Comparison of ENCODE assay signal across 21 mouse cellular contexts in the genomic region with DNA sequence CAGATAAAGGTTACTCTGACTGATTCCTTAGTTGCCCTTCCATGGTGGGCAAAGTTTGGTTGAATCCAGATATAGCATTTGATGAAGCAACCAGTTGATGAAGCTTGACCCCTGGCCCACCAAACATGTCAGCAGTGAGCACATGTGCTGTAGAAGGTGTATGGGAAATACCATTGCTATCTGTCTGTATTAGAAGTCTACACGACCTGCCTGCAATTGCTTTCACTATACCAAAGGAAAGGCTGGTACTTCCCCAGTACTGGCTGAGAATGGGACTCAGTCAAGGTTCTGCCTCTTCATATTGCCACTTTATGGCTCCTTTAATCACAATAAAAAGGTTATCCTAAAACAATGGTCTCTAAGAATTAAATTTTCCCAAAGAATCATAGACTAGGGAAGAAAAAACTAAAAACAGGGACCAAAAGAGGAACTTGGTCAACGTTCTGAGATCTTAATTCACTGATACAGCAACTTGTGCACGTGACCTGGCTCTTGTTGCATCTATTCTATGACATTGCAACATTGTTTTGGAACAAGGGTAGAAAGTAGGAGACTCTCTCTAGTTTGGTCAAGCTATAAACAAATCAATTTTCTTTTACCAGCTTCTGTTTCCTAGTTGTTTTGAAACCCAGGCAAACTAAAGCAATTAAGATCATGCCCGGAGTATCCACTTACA.
DNase-seq lines count a peak whose midpoint lies in the region; ATAC-seq and TF ChIP-seq lines count a peak whose summit lies in the region.
"Had no signal": no experiment of that assay in that cellular context is flagged by ENCODE, and none has a peak within 500 bp of the region (broad histone marks: within the 10 kb centered on the region; RNA-seq: fewer than 3 reads in every experiment).

No protein-coding gene starts in this region.

- intact Hi-C loops in heart, postnatal 36 days (cut with DNase I): no loop called here

- no peaks in the 10 kb centered on the region; the same call in 1 of the 2 replicates for H3K27me3 ChIP-seq in G1E (ENCODE audit: insufficient read depth, low read length)
- H3K27me3 ChIP-seq in midbrain, embryonic 10.5 days (ENCODE audit: low read depth, poor library complexity, severe bottlenecking): no peaks in the 10 kb centered on the region
- H3K27me3 ChIP-seq: embryonic facial prominence, embryonic 13.5 days; forebrain, embryonic 12.5 days; hindbrain, embryonic 15.5 days had no signal

- peak; percentile 57 for ATAC-seq in G1E (ENCODE audit: extremely low read depth, insufficient number of reproducible peaks, low FRiP score, poor library complexity, severe bottlenecking)
- ATAC-seq: CD4-positive, CD25-positive, alpha-beta regulatory T cell, adult 4 months; forebrain, embryonic 16.5 days had no signal

- H3K4me1 ChIP-seq in G1E (ENCODE audit: insufficient read depth, low read depth, low read length): peaks cover 13% of the 10 kb centered on the region
- peaks cover 8% of the 10 kb centered on the region for H3K4me1 ChIP-seq in bone marrow macrophage, adult 2 months (ENCODE audit: control insufficient read depth, insufficient read depth, low read length)
- H3K4me1 ChIP-seq in midbrain, embryonic 10.5 days: no peaks in the 10 kb centered on the region
- H3K4me1 ChIP-seq: embryonic facial prominence, embryonic 13.5 days; forebrain, embryonic 12.5 days; hindbrain, embryonic 10.5 days; hindbrain, embryonic 15.5 days had no signal

- no peaks in the 10 kb centered on the region for H3K79me2 ChIP-seq in macrophage (ENCODE audit: inconsistent target)

- no peak for TF ChIP-seq CTCF in G1E (IDR thresholded peaks at IDR 0.05; ENCODE audit: low read depth, low read length)
- no peak for TF ChIP-seq CTCF in bone marrow macrophage, adult 2 months (IDR thresholded peaks at IDR 0.05; ENCODE audit: low read depth, low read length)

- DNase-seq in 416B (ENCODE audit: low read depth) (peak; percentile 75), G1E (ENCODE audit: low spot score) (no peak)
- DNase-seq in adrenal gland, postnatal 36 days: no peak
- no peak for DNase-seq in midbrain, embryonic 10.5 days (ENCODE audit: low spot score)
- no peak for DNase-seq in heart, postnatal 36 days
- DNase-seq: adrenal gland, adult 8-10 months; B cell, adult 2 months; cerebellum, adult 11-12 months; cerebellum, adult 9-10 months; cerebellum, postnatal 25 days; gastrocnemius, postnatal 14 days; heart, postnatal 10 days; kidney, adult 11 months had no signal

- no peaks in the 10 kb centered on the region for H3K9me3 ChIP-seq in G1E (replicated peaks)
- H3K9me3 ChIP-seq in midbrain, embryonic 10.5 days (replicated peaks): no peaks in the 10 kb centered on the region
- H3K9me3 ChIP-seq: embryonic facial prominence, embryonic 13.5 days; forebrain, embryonic 12.5 days; hindbrain, embryonic 10.5 days; hindbrain, embryonic 15.5 days had no signal

- WGBS in macrophage (ENCODE audit: missing documents): 38% methylated on average over 4 of the region's 4 CpGs
- 84% methylated on average over 4 of the region's 4 CpGs for WGBS in midbrain, embryonic 10.5 days

- H3K36me3 ChIP-seq in G1E (replicated peaks): no peaks in the 10 kb centered on the region
- H3K36me3 ChIP-seq in macrophage (ENCODE audit: inconsistent target): no peaks in the 10 kb centered on the region
- H3K36me3 ChIP-seq in midbrain, embryonic 10.5 days: no peaks in the 10 kb centered on the region
- H3K36me3 ChIP-seq: embryonic facial prominence, embryonic 13.5 days; forebrain, embryonic 12.5 days; hindbrain, embryonic 10.5 days; hindbrain, embryonic 15.5 days had no signal

- no peak for TF ChIP-seq POLR2A in bone marrow macrophage, adult 2 months (IDR thresholded peaks at IDR 0.05; ENCODE audit: borderline replicate concordance, low read depth, low read length)

- no peak overlapping the region for H3K4me3 ChIP-seq in G1E (ENCODE audit: low read depth, low read length)
- H3K4me3 ChIP-seq in bone marrow macrophage, adult 2 months (ENCODE audit: insufficient read depth, low read length): no peak overlapping the region
- no peak overlapping the region for H3K4me3 ChIP-seq in macrophage (ENCODE audit: inconsistent target)
- H3K4me3 ChIP-seq in midbrain, embryonic 10.5 days: no peak overlapping the region
- H3K4me3 ChIP-seq: embryonic facial prominence, embryonic 13.5 days; forebrain, embryonic 12.5 days; hindbrain, embryonic 10.5 days; hindbrain, embryonic 15.5 days had no signal

- H3K27ac ChIP-seq in bone marrow macrophage, adult 2 months (ENCODE audit: insufficient read depth, low read depth, low read length): peak overlapping the region; percentile 49
- peak overlapping the region; percentile 25; the same call in 1 of the 2 replicates for H3K27ac ChIP-seq in macrophage
- H3K27ac ChIP-seq in midbrain, embryonic 10.5 days (replicated peaks): no peak overlapping the region
- H3K27ac ChIP-seq: embryonic facial prominence, embryonic 13.5 days; forebrain, embryonic 12.5 days; hindbrain, embryonic 10.5 days; hindbrain, embryonic 15.5 days had no signal
